Mouse (Mus musculus) myocyte (in vitro differentiated cells): Measurements from ENCODE around the gene Cgnl1.

Experiments used
- CEBPB ChIP-seq: IDR thresholded peaks from 2 replicates; pipeline ENCODE4 v1.6.1; 2011; ENCODE audit warnings: mild to moderate bottlenecking, moderate library complexity; ENCODE audit not compliant: poor library complexity, insufficient read depth, severe bottlenecking
- E2F4 ChIP-seq: IDR thresholded peaks from one replicate; pipeline ENCODE4 v1.6.1; 2011; ENCODE audit warnings: mild to moderate bottlenecking, control low read depth, moderate library complexity; ENCODE audit not compliant: insufficient read depth
- MYOD1 ChIP-seq, 3 experiments: IDR thresholded peaks; one replicate each; pipeline ENCODE4 v1.6.1; 2011; ENCODE audit warnings: control low read depth in 2 of 3, low read depth in 2 of 3, mild to moderate bottlenecking in 2 of 3, moderate library complexity in 1 of 3; ENCODE audit not compliant: insufficient read length in 2 of 3, control insufficient read depth in 1 of 3
- POLR2A ChIP-seq: IDR thresholded peaks from one replicate; pipeline ENCODE4 v1.6.1; 2011; ENCODE audit warnings: low read depth, mild to moderate bottlenecking, control low read depth, moderate library complexity; ENCODE audit not compliant: insufficient read length
- POLR2AphosphoS2 ChIP-seq: IDR thresholded peaks from one replicate; pipeline ENCODE4 v1.6.1; 2011; ENCODE audit warnings: low read depth, control low read depth; ENCODE audit not compliant: insufficient read length
- TCF12 ChIP-seq: IDR thresholded peaks from one replicate; pipeline ENCODE4 v1.6.1; 2011; ENCODE audit warnings: mild to moderate bottlenecking, control low read depth; ENCODE audit not compliant: poor library complexity, insufficient read depth, severe bottlenecking
- USF1 ChIP-seq: IDR thresholded peaks from one replicate; pipeline ENCODE4 v1.6.1; 2011; ENCODE audit warnings: low read depth, mild to moderate bottlenecking, control low read depth, moderate library complexity

DNA sequence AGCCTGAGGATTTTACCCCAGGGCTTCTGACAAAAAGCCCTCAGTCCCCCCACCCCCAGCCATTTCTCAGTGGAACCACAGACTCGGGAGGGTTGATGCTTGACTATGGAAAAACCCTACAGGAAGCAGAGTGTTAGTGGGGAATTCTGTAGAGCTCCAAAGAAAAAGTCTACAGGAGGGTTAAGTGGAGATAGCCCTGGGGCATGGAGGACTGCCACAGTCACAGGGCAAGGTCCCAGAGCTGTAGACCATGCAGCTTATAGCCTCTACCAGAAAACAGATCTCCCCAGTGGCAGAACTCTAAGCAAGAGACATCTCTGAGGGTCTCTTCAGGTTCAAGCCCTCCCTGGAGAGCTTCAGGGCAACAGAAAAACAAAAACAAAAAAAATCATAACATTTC, 135.8 kb downstream of the Cgnl1 start:
- TF ChIP-seq TCF12, result no peak
- no peak for TF ChIP-seq CEBPB
- TF ChIP-seq POLR2A, result no peak
- no peak for TF ChIP-seq USF1
- TF ChIP-seq MYOD1 (IDR thresholded peaks at IDR 0.05; ENCODE audit: control insufficient read depth in 1 of 3, insufficient read length in 2 of 3, low read depth in 2 of 3), result no peak
- no peak for TF ChIP-seq E2F4
- TF ChIP-seq POLR2AphosphoS2, result no peak
